Mouse (Mus musculus) layer of hippocampus, adult 11-12 months (tissue): ENCODE data around the gene Fam117b.

Experiments used
- DNase-seq: peaks from one replicate; pipeline ENCODE4 v3.0.0; 2022; ENCODE audit warnings: low spot score

Gene Fam117b

DNA sequence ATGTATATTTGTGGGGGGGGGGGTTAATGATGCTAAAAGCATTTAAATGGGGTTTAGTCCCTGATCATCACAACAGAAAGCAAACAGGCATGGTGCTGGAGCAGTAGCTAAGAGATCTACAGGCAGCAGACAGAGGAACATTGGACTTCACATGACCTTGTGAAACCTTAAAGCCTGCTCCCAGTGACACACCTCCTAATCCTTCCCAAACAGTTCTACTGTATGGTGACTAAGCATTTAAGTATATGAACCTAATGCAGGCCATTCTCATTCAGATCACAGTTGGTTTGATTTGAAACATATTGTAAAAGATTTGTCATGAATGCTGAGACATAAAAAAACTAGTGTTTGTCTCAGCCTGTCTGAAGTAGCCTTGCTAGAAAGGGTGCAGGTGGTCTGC, 73.8 kb downstream of the Fam117b start:
- DNase-seq: no peak

DNA sequence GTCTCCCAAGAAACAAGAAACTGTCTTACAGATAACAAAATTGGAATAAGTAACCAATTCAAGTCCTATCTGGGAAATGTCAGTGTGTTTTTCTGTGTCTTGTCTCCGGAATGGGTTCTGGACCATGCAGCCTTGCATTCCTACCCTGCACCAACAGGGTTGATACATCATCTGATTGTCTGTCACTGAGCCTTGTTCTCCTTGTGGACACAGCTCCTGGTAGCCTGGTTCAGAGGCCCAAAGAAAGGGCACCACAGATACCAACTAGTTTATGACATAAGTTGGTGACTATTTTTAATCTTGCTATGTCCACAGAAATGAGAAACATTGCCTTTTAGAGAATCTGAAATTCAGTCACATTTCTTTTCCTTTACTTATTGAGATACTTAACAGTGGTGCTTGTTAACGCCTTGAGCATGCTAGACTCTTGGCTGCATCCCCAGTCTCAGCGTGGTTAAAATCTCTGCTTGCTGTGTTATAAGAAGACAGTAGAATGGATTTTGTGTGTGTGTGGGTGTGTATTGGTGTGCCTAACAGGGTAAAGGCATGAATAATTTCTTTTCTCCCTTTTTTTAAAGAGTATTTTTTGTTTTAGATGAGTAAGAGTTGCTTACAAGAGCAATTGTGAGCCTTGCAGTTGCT, 74.7 kb downstream of the Fam117b start:
- DNase-seq: peak; percentile 24

DNA sequence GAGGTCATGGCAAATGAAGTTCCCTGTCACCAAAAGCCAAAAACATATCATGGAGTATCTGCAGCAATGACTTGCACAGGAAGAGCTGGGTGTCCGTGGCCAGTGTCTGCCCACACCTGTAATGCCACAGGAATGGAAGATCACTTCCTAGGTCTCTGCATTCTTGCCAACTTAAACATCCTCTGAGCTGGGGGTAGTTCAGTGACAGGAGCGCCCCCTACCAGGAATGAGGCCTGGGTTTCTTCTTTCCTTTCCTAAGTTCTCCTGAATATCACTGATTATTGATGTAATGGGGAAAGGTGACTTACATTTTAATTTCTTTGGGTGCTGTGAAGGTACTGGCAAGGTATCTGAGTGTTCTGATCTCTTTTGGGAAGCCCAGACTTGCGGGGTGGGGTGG, 82.8 kb downstream of the Fam117b start:
- DNase-seq: no peak

DNA sequence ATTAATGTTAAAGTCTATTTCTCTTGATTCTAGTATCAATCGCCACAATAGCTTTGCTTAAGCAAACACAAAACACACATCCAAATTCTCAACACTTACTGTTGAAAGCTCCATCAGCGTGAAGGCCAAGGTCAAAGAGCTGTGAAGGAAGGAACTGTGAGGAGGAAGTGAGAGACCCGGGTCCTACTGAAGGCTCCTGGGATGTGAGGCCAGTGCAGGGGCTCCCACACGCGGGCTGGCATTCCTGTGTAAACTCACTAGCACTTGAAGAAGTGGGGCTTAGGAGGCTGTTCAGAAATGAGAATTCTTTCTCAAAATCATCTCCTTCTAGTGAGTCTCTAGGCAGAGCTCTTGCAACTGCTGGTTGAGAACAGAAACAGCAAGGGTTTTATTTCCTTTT, 84.5 kb downstream of the Fam117b start:
- DNase-seq: no peak

DNA sequence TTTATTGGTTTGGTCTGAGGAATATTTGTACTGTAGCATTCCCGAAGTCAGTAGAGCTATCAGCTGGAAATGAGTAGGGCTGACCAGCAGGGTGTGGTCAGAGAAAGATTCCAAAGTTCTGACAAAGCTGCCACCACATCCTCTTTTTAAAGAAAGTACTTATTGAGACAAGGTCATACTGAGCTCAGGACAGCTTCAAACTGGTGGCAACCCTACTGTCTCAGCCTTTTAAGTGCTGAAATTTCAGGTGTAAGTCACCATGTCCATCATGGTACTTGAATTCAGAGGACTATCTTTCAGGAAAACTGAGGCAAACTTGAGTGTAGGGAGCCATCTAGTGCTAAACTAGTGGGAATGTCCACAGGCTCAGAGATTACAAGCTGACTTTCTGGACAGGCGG, 87.5 kb downstream of the Fam117b start:
- no peak for DNase-seq

DNA sequence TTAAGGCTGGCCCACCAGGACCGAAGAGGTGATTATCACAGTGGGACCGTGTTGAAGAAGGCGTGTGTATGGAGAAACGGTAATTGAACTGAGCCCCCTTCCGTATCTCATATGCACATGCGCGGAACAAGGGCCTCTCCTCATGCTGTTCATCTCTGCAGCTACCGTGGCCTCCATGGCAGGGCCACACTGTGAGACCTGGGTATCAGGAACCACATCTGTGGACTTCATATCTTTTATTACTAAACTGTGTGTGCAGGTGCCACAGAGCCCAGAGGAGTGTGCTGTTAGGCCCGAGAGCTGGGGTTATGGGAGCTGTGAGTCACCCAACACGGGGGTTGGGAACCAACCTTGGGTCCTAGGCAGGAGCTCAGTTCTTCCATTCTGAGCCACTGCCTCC, 94.5 kb downstream of the Fam117b start:
- DNase-seq: no peak

DNA sequence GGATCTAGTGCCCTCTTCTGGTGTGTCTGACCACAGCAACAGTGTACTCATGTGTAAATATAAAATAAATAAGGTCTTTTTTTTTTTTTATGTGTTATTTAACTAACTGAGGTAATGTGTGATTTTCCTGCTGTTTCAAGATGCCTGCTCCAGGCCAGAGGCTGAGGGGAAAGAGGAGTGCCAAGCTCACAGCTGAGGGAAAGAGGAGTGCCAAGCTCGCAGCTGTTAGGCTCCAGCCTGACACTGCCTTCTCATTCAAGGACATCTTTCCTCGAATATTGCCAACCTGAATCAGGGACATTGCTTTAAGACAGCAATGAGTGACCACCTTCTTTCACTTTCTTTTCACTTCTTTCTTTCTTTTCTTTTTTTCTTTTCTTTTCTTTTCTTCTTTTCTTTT, 95.9 kb downstream of the Fam117b start:
- DNase-seq: no peak

DNA sequence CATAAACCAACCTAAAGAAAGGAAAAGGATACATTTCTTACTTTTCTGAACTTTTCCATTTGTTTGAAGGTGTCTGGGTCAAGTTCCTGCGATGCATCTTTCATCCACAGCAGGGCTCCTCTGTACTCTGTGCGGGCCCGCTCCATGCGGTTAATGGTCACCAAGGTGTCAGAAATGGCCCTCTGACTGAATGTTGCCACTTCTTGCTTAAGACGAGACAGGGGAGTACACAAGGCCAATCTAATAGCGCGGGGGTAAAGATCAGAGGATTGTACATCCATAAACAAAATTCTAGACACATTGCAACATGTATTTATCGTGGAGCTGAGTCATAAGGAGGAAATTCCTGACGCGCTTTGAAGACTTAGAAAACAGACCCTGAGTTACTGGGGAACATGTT, 101.0 kb downstream of the Fam117b start:
- no peak for DNase-seq

DNA sequence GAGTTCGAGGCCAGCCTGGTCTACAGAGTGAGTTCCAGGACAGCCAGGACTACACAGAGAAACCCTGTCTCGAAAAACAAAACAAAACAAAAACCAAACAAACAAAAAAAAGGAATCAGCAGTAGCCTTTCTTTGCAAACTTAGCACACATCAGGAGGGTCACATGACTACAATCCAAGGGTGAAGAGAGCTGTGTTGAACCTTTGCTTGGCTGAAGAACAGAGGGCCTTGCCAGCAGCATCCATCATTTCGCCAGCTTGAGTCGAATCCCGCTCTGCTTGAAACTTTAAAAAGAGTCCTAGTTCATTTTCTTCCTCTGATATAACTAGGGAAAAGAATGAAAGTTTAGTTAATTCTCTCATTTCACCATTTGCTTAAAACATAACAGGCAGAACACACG, 102.7 kb downstream of the Fam117b start:
- no peak for DNase-seq

DNA sequence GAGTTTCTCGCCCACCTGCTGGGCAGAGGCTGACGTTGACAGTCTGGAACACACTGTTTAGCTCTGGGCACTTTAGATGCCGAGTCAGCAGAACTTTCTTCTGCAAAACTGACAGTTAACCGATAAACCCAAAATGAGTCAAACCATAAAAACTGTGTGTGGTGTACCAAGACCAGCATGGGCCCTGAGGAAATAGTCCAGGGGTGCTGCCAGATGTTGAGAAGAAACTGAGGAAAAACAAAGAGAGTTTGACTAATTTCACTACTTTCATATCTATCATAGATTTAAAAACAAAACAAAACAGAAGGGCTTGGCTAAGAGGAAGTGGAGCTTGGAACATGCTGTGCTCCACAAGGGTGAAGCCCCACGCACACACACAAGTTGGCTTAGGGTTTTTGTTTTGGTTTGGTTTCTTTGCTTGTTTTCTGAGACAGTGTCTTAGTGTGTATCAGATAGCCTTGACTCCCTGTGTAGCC, 103.4 kb downstream of the Fam117b start:
- no peak for DNase-seq

DNA sequence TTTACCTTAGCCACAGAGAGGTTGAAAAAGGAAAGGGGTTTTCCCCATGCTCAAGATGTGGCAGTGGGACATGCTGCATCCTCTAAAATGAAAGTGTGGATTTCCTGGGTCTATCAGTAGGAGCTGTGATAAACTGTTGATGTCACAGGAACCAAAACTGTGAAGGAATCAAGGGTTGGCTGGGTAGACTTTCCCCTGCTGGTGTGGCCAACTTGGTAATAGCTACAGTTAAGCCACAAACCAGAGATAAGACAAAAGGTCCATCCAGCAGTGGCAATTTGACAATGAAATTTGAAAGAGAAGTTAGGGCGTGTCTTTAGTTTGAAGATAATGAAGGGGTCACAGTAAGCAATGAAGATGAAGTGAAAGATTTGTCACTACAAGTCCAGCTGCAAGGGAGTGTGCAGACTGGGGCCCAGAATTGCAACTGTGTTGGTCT, 104.2 kb downstream of the Fam117b start:
- DNase-seq: no peak
